Mouse (Mus musculus): ENCODE data around the gene Ldhd.

Ldhd gene

DNA sequence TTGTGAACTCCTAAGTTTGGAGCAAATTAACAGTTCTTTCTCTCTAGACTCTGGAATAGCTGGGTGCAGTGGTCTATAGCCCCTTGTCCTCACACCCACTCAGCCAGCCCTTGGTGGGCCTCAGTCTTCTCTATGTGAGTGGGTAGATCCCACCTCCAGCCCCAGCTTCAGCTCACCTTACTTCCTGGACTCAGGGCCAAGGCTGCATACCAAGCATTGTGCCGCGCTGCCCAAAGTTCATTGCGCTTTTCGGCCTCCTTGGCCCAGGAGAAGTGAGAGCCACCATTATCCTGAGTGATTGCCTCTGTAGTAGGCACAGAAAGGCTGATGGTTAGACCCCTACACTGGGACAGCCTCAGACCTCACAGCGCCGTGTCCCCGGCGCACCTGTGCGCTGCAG, 2.3 kb downstream of the Ldhd start:
- DNase-seq (ENCODE audit: low spot score in 2 of 2): no peak

DNA sequence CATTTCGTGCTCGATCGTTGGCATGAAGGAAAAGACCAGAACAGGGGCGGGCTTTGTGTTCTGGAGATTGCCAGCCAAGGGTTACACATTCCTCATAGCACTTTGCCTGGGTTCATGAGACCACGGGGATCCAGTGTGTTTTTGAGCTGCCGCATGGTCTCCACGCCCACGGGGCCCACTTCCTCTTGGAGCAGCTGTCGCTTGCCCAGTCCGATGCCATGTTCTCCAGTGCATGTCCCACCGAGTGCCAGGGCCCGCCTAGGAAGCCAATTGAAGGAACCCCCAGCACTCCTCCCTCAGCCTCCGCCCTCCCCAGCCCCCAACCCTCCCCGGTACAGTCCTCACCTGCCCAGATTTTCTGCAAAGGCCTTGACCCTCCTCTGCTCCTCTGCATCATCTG, 3.2 kb downstream of the Ldhd start:
- no peak for DNase-seq (ENCODE audit: low spot score in 2 of 2)

DNA sequence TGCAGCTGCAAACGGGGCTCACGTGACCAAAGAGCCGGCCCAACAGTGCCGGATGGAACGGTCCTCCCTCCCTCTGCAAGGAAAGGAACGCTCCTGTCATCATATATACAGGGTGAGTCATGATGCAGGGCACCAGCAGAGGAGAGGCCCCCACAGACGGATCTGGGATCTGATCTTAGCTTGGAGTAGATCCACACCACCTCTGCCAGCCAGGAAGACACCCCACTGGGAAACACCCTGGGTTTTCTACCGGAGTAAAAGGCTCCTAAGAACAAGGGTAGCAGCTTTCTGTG, 3.7 kb downstream of the Ldhd start:
- no peak for DNase-seq (ENCODE audit: low spot score in 2 of 2)

DNA sequence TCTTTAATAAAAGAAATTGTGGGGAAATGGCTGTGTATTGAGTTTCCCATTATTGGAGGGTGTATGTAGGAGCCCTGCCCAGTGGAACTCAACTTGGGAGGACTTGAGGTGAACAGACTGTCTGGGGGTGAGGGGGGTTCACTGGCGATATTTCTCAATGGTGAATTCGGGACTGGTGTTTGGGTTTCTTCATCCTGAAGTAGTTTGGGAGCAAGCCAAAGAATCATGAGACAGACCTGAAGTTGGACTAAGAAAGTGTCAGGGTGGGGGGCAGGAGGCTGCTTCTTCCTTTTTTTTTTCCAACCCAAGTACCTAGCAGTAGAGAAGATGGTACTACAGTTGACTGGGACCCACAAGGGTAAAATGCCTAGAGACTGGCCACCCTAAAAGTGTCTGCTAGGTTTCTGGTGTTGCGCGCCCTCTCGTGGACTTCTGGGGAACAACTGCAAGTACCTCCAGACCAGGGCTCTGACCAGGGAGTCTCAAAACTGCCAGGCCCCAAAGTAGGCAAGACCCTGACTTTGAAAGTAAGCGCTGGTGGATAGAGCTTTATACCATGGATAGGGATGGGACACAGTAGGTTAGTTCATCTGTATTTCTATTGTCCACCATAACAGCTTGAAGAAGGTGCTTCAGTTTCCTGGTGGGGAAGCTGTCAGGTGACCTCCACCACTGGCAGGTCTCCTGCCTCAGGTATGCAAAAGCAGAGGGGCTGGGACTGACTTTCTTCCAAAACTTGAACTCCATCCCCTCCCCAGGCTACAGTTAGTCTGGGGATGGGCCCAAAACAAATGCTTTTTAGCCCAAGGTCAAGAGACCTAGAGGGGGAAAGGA, 4.3 kb downstream of the Ldhd start:
- DNase-seq (ENCODE audit: low spot score in 2 of 2): peak; percentile 58 to 64

DNA sequence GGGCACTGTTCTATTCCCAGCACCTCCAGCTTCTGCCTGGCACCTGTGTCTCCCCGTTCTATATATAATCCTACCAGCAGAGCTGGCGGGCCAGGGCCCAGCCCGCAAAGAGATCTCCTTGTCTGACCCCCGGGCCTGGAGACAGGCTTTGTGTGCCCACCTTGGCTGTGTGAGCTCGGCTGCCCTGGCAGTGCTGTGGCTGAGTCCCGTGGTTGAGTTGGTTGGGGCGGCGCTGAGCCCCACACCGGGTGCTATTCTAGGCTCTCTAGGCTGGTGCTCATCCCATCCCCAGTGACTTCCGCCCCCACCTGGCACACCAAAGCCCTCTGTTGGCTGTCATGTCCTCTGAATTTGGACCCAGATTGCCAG, 5.3 kb downstream of the Ldhd start:
- no peak for DNase-seq (ENCODE audit: low spot score in 2 of 2)

DNA sequence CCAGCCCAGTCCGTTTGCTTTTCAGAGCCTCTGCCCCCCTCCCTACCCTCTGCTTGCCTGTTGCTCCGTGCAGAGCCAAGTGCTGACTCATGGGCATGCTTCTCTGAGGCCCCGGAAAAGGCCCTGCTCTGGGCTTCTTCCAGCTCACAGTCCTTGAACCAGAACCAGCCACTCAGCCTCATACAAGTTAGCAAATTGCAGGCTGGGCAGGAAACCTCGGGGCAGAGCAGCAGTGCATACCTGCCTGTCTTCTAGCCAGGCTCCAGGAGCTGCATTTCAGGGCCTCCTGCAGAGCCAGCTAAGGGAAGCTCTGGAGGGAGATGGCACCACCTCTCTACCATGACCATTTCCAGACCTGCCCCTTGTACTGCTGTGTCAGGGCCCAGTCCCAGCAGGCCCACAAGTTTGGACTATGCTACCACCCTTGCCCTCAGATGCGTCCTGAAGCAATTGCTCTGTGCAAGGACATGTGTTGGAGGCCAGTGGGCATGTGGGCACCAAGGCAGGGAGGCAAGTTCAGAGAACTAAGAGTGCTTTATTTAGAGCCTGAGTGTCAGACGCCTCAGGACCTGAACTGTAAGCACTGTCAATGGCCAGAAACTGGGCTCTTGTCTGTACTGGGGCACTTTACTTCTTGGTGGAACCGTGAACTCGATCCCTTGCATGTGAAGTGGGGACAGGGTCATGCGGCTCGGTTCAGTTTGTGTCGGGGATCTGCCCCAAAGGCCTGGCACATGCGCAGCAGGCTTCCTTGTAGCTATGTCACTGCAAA, 5.9 kb downstream of the Ldhd start:
- DNase-seq (ENCODE audit: low spot score in 2 of 2): no peak

DNA sequence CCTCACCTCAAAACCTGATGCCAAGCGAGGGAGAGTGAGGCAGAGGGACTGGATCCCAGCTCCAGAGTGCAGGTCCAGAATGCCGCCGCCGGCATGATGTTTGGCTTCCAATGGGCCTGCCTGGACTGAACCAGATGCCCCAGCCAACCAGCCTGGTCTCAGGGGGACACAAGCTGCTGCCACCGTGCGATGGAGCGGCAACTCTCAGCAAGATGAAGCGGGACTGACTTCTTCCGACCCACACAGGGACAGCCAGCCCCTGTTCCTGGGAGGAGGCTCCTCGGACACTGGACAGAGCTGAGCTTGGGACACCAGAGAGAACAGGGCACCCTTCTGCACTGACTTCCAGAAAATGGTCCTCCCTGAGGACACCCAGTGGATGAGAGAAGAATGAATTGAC, 7.6 kb downstream of the Ldhd start:
- DNase-seq (ENCODE audit: low spot score in 2 of 2): no peak

DNA sequence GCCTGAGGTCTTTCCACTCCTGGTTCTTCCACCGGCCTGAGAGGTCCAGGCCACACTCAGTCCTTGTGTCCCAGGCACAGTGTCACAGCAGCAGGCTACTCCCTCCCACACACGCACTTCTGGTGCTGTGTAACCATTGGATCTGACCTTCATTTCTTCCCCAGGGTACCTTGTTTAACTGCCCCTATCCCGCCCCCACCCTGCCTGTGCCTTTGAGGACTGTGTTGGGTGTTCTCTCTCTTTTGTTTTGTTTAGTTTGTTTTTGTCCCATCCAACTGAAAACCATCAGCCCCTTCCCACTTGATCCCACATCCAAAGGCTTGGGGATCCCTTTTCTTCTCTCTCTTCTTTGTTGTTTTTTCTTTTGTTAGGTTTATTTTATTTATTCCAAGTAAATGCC, 8.1 kb downstream of the Ldhd start:
- no peak for DNase-seq (ENCODE audit: low spot score in 2 of 2)

DNA sequence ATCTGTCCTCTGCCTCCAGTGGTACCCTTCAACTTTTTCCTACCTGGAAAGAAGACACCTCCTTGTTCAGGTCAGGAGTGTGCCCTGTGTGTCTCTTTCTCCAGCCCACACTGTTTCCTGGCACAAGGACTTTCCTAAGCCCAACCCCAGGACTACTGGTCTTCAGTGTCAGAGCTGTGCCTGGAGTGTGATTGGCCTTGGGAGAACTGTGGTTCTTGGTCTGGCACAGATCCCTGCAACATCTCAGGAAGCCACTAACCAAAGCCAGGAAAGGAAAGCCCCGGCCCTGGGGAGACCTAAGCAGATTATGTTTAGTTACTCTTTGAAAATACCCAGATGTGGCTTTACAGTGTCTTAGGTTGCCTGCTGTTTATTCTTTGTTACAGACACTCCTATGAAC, 10.2 kb downstream of the Ldhd start:
- DNase-seq (ENCODE audit: low spot score in 2 of 2): no peak

DNA sequence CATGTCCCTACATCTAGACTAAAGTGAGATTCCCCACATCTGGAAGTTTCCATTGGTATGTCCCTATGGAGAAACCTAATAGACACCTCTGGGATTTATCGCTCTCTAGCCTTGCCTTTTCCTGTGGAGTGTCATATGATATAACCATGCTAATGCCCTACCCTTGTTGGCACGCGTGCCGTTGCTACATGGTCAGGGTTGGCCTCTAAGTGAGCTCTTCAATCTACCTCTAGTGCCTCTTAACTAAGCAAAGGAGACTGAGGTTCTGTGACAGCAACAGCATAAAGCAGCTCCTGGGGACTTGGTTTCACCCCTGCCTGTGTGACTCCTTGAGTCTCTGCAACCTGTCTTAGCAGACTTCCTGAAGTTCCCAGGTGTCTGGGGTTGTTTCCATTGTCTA, 11.9 kb downstream of the Ldhd start:
- no peak for DNase-seq (ENCODE audit: low spot score in 2 of 2)

DNA sequence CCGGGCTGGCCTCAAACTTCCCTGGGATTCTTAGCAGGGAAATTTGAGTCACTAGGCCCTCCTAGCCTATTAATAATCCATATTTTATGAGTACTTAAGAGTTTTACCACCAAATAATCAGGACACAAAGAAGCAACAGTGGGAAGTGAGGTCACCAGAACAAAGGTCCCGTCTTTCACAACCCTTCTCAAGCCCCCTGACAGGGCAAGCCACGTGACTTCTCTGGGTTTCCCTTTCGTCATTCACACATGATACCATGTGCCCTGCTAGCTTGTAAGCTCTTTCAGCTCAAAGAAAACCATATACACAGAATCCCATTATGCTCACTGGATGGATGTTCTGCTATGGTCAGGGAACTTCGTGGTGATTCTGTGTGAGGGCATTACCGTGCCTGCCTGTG, 12.4 kb downstream of the Ldhd start:
- DNase-seq (ENCODE audit: low spot score in 2 of 2): no peak

DNA sequence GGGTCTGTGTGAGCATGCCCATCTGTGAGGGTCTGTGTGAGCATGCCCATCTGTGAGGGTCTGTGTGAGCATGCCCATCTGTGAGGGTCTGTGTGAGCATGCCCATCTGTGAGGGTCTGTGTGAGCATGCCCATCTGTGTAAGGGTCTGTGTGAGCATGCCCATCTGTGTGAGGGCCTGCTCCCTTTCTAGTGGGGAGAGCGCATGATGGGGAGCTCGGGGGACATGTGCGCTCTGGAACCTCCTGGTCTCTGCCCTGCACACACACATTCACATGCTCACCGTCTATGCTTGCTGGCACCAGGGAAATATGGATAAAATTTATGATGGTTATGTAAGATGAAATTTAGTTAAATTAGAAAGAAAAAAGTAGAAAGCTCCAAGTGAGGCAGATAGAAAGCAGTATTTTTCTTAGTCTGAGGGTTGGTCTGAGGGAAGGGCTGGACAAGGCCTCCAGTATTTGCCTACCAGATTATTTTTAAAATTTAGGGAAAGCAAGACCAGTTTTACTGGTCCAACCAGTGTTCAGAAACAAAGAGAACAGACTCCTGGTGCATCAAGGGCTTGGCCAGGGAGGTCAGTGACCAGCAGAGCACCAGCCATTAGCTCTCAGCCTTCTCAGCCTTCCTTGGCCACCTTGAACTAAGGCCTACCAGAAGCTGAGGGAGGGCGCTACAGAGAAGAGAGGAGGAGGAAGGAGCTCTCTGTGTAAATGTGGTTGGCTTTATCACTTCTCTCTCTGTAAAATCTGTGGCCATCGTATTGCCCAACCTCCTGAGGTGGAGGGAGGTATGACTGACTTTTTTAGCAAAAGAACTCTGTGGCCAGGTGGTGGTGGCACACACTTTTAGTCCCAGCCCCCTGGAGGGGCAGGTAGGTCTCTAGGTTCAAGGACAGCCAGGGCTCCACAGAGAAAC, 15.1 kb downstream of the Ldhd start:
- DNase-seq (ENCODE audit: low spot score in 2 of 2): no peak

DNA sequence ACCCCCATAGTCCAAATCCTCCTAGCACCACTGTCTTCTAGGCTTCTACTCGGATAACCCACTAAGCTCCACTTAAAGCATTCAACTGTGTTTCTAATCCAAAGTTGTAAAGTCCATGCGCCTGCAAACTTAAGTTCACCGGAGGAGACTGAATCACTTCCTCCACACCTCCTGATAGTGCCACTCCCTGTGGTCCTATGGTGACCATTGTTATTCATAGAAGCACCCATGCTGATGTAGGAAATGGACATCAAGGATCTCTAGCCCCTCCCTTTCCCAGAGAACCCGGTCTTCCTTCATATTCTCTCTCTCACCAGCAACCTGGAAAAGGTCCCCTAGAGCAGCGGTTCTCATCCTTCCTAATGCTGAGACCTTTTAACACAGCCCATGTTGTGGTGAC, 17.0 kb downstream of the Ldhd start:
- no peak for DNase-seq (ENCODE audit: low spot score in 2 of 2)

DNA sequence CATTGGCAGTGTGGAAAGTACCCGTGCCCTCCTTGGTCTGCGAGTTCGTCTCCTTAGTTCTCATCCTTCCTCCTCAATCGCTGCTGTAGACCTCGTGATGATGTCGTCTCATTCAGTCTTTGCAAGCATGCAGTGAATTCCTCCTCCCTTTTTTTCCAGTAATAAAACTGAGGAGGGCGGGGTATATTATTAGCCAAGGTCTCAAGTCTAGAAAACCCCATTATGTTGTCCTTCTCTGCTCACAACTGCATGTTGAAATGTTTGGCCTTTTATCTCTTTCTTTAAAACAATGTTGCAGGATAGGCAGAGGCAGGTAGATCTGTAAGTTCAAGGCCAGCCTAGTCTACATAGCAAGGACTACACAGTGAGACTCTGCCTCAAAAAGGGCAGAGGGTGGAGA, 22.8 kb downstream of the Ldhd start:
- no peak for DNase-seq (ENCODE audit: low spot score in 2 of 2)

DNA sequence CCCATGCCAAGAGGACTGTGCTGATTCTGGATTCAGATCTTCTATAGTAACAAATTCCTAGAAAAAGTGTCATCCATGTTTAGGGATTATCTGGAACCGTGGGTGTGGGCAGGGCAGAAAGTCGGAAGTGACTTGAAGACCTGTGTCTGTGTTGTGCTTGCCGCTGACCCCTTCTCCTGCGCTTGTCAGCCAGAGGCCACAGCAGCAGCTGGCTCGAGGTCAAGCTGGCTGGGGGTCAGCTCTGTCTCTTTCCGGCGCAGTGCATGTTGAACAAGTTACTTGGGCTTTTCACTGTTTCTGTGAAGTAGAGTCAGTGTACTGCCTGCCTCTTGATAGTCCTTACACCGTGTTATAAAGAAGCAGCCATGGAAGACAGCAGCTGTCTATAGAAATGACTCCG, 23.2 kb downstream of the Ldhd start:
- no peak for DNase-seq (ENCODE audit: low spot score in 2 of 2)

DNA sequence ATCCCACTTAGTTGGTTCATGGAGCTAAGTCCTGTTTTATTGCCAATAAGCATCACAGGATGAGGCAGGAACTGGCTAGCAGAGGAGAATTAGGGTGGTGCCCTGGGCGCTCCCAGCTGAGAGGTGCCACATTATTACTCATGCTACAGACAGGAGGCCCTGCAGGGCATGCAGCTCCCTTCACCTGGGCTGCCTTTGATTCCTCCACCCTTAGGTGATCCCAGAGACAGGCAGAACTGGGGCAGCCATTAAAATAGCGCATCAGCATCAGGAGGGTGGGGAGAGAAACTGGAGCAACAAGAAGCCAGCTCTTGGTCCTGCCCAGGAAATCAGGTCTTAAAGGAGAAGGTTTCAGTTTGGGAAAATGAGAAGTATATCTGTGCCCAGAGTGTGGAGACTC, 25.2 kb downstream of the Ldhd start:
- no peak for DNase-seq (ENCODE audit: low spot score in 2 of 2)

DNA sequence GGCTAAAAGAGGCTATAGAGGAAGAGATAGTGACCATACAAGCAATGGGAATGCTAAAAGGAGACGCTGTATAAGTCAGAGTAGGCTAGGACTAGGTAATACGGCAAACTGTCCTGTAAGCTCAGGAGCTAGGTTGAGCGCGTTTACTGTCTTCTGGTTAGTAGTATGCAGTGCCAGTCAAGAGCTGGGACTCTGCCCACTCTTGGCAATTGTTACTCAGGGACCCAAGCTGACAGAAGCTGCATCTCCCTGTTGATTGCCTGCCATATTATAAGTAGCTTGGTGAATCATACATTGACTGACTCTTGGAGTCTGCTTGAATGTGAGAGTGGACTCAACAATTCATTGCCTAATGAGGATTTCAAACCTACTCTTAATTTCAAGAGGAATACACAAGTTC, 28.1 kb downstream of the Ldhd start:
- no peak for DNase-seq (ENCODE audit: low spot score in 2 of 2)

DNA sequence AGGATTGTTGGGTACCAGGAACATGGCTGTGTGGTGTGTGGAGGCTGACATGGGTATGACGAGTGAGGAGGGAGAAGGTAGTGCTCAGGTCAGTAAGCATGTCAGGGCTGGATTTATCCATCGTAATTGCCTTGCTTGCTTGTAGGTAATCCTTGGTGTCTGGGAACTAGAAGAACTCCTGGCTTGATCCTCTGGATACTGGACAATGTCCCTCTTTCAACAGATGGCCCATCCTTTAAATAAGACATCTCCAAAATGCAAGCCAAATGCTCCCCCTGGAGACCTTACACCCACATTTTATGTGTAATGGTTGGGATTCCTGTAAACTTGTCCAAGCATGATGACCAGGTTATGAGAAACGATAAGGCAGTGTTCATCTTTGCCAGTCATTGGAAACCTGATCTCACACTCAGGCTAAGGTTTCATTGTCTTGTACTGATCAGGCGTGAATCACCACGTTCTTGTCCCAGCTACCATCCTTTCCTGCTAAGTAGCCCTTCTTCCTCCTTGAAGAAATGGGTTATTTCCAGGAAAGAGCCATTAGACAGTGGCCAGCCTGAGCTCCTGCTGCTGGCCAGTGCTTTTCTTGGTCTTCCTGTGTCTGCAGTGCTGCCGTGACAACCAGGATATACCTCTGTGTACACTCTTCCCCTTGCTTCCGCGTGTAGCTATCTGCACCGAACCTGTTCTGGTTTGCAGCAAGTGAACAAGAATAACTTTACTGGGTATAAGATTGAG, 30.3 kb downstream of the Ldhd start:
- no peak for DNase-seq (ENCODE audit: low spot score in 2 of 2)

DNA sequence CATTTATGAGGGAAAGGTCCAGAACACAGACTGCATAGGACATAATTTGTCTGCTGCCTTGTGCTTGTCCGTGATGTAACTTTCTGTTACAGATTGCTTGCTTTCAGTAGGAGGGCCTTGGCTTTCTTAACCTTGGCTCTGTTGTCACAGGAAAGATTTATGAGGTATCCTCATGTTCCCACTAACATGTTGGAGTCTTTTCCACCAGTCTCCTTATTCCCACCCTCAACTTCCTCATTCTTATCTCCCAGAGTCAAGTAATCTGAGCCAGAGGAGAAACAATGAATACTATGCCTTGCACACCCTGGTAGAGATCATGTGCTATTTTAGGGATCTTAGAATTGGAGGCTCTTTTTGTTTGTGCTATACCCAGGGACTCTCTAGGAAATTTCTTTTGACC, 32.9 kb downstream of the Ldhd start:
- no peak for DNase-seq (ENCODE audit: low spot score in 2 of 2)

DNA sequence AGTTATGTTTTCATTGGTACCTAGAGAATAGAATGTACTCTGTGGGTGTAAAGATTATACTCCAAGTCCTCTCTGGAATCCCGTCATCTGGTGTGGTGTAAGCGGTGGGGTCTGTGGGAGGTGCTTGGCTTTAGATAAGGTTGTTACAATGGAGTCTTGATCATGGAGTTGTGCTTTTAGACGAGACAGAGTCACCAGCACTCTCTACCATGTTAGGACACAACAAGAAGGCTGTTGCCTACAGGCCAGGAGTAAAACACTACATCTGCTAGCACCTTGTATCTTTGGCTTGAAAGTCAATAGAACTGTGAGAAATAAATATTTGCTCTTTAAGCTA, 33.7 kb downstream of the Ldhd start:
- DNase-seq (ENCODE audit: low spot score in 2 of 2): no peak

DNA sequence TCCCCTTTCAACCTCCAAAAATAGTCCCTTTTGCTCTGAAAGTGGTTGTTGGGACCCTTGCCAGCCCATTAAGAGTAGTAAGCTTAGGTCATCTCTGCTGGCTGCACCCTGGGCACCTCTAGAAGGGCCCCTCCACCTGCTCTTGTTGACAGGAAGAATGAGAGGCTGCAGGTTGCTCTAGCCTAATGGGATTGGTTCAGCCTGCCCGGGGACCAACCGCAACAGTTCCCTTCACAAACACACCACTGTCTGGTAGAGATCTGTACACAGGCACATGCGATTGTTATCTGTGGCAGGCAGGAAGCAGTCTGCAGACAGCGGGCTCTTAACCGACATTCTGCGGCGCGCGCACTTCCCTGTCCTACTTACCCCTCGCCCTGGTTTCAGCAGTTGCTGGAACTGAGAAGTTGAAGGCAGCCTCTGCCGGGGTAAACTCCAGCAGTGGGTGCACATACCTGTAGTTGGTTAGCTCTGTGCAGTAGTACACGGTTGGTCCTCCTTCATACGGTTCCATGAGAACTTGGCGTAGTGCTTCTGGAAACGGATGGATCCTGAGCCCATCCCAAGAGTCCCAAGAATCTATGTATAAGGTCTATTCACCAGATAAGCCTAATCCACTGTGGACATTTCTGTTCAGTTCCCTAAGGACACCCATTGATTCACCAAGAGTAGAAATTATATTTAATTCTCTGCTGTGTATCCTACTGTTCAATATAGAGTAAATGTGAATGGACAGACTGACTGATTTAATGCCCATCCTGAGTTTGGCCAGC, 34.3 kb downstream of the Ldhd start:
- DNase-seq (ENCODE audit: low spot score in 2 of 2): no peak
